Mouse (Mus musculus) spleen, postnatal 36 days (tissue): ENCODE results near the gene Ppm1l.
A peak's percentile ranks its signal among the peaks of the same experiment; 100 is the strongest.

Experiments
- DNase-seq, 2 experiments: peaks; one replicate each; pipeline ENCODE4 v3.0.0; 2022; ENCODE audit warnings: low spot score in 2 of 2, mixed read lengths in 1 of 2

The Ppm1l gene

DNA sequence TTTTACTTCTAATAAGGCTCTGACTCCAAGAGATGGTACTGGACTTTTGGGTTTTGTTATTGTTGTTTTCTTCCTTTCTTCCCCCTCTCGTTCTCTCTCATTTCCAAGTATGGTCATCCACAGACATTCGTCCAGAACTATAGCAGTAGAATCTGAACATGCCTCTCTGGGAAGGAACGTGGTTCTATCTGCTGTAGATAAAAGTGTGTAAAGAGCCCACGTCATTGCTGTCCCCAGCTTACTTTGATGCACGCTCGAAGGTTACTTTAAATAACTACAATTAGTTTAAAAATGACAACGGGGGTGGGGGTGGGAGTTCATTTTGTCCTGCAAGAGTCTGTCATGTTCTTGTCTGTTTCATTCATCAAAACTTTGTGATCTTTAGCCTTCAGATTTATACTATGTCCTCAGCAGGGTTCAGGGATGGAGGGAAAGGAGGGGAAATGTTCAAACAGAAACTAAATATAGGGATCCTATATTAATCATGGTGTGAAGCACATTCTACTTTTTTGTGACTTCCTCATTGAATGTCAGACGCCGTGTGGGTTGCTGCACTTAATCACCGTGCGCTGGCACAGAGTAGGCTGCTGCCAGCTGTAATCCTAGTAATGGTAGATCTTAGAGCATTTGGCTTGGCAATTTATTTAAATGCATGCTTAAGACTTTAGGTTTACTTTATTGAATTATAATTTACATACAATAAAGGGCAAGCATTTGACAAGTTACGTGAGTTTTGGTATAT lies 122.3 kb downstream of the Ppm1l start:
- no peak for DNase-seq

DNA sequence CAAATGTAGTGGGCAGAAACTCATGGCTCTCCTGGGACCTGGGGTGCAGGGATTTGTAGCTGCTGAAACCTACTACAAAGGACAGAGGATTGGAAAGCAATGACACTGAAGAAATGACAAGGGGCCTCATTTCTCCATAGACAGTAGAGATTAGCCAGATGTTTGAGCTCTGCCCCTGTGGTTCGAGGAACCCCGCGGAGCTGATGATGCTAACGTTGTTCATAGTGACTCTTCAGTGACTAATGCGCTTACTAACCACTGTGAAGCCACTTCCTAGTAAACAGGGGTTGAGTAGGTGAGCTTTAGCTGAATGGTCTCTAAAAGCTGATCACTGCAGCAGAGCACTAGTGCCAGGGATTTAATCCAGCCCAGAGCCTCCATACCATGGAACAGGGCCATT lies 124.1 kb downstream of the Ppm1l start:
- DNase-seq = no peak

DNA sequence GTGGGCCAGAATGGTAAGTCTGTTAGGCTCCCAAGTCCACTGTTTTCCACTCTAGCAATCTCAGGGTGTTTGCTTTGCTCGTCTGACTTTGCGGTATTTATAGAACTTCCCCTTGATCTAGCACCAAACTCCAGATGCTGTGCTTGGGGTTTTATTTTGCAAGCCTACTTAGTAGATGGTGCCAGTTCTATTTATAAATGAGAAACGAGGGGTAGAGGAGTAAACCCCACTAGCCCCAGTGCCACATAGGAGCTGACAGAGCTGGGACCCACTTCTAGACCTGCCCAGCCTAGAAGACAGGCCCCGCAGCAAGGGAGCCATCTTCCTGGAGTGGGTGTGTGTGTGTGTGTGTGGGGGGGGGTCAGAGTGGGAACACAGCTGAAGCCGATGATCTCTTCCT lies 130.3 kb downstream of the Ppm1l start:
- DNase-seq = no peak

DNA sequence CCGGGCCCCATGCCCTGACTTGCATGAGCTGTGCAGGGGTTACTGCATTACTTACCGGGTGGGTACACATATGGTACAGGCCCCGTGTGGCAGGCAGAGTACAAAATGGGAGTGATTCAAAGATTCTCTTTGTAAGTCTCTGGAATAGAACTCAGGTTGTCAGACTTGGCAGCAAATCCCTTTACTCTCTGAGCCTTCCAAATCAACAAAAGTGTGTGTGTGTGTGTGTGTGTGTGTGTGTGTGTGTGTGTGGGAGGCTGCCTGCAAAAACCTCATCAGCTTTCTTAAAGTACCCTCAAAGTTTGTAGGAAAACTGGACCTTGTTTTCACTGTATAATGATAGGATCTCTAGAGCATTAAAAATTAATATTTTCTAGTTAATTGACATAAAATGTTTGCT lies 132.4 kb downstream of the Ppm1l start:
- DNase-seq = no peak

GRCm38 (mm10) chr3:69454330-69454729 lies 137.7 kb downstream of the Ppm1l start:
- DNase-seq = no peak

DNA sequence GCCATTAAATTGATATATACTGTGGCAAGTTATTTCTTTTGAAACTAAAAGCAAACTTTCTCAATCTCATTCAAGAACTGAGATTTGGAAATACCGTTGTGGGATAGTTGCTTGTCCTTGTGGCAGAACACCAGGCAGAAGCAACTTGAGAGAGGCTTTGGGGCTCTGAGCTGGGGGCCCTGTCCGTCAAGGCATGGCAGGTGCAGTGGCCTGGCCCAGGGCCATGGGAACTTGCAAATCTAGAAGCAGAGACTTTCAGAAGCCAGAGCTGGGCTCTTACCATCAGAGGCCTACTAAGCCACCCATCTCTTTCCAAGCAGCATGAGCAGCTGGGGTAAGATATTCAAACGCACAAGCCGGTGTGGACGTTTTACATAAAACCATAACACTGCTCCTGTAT lies 139.4 kb downstream of the Ppm1l start:
- DNase-seq = no peak

GRCm38 (mm10) chr3:69458756-69459155 lies 142.1 kb downstream of the Ppm1l start:
- no peak for DNase-seq

DNA sequence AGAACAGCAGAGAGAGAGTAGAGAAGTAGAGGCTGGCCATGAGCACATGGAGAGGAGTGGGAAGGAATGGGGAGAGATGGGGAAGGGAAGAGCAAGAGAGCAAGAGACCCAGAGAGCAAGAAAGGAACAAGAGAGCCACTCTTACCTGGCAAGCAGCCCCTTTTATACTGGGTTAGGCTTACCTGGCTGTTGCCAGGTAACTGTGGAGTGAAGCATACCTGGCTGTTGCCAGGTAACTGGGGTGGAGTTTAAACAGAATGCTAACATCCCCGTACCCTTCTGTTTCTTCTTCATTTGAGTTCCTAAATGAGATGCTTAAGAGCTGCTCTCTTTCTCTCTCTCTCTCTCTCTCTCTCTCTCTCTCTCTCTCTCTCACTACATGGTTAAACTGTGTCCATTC lies 145.3 kb downstream of the Ppm1l start:
- DNase-seq = no peak

GRCm38 (mm10) chr3:69465751-69466150 lies 149.1 kb downstream of the Ppm1l start:
- no peak for DNase-seq

GRCm38 (mm10) chr3:69468280-69469008 lies 151.8 kb downstream of the Ppm1l start:
- DNase-seq = no peak

DNA sequence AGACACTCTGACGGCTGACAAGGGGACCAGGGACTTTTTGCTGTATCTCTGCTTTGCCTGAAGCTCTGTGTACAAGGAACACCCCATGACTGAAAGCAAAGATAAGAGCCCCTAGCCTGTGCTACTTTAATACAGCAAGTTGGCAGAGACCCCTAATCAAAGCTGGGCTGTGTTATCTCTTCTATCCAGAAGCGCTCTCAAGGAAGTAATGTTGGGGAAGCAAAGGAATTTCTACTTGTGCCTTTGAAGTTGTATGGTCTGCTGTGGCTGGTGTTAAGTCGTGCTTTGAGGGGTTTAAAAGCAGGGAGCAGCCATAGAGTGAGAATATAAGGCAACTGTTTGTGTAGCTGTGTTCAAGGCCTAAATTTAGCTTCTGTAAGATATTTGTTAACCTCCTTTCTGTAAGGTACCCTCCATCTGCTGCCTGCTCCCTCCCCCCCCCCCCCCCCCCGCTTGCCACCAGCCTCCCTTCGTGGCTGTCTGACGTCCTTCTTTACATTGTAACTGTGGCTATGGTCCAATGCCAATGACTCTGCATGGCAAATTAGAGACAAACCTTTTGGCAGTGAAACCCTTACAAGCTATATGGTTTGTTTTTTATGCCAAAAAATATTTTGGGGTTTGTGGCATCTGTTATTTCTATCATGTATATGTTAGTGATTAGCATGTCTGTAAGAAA lies 152.9 kb downstream of the Ppm1l start:
- DNase-seq = no peak

GRCm38 (mm10) chr3:69470142-69470796 lies 153.6 kb downstream of the Ppm1l start:
- DNase-seq = no peak

DNA sequence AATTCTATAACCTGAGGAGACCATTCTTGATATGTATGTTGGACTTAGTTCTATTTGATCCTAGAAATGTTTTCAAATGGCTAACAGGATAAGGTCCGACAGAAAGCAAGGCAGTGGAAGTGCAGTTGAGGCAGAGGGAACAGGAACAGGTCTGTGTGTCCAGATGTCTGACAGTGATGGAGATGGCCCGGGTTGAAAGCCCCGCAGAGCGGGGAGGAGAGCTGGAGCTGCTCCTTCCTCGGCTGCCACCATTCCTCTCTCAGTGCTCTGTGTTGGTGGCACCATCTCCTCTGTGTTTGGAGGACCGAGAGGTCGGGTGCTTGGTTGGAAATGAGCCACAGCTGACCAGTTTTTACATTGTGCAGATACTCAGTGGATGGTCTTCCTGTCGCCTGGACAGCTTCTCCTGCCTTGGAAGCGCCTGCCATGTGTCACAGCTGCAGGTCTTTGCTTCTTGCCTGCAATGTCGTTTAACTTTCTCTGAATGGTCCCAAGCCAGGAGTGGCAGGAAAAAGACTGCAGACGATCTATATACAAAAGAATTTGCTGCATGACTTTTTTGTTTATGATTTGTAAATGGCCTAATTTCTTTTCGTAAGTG lies 159.3 kb downstream of the Ppm1l start:
- DNase-seq = no peak

- no peak for DNase-seq
These were observed 163.3 kb downstream of the Ppm1l start for GRCm38 (mm10) chr3:69479937-69480336.

- DNase-seq = peak; percentile 38 to 40
These were observed 165.2 kb downstream of the Ppm1l start for GRCm38 (mm10) chr3:69481835-69482234.

DNA sequence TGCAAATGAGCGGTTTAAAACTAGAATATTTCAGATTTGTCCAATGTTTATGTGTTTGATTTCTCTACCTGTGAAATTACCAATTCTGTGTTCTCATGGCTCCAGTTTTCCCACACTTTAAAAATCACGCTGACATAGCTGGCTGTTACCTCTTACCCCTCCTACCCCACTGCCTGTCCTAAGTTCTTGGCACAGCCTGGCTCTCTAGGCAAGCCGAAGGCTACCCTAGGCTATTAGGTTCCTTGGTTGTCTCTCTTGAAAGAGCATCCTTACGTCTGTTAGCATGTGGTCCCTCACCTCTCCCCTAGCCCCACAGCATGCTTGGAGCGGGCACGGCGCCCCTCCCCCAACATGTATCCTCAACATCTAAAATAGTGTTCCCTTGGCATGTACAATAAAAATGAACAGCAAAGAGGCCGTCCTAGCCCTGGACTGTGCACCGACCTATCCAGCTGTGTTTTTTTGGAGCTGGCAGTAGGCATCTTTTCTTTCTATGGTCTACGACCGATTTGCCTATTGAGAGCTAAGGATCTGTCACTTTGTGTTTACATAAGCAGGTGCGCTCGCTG lies 167.4 kb downstream of the Ppm1l start:
- DNase-seq = no peak

GRCm38 (mm10) chr3:69484582-69484981 lies 167.9 kb downstream of the Ppm1l start:
- DNase-seq = no peak

- no peak for DNase-seq
These were observed 168.7 kb downstream of the Ppm1l start for GRCm38 (mm10) chr3:69485347-69485746.

DNA sequence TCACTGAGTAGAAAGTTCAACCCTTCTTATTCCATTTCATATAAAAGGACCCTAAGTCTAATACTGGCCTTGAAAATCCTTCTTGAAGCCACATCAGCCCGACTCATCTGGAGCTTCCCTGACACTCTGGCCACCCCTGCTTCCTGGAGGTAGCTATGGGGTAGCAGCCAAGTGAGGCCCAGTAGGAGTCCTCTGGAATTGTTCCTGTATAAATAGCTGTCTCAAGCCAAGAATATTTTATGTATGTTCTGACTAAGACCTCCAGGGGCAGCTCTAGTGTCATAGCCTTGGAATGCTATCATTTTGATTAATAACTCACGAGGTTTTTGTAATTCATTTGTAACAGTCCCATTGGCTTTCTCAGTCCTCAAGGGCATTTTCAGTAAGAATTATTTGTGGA lies 169.1 kb downstream of the Ppm1l start:
- DNase-seq = no peak

DNA sequence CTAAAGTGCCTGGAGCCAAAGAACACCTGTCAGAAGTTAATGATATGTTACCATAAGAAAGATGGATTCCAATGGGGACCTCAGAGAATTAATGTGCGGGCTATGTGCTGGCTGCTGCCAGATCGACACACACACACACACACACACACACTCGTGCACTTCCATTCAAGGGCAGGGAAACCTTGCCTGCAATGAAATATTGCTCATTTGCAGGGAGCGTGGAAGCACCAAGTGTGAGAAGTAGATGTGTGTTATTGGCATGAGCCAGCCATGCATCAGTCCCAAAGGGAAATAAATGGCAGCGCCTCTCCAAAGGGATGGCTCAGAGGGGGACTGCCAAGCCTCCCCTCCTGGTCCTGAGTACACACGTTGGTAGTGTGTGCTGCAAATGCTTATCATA lies 170.8 kb downstream of the Ppm1l start:
- no peak for DNase-seq

DNA sequence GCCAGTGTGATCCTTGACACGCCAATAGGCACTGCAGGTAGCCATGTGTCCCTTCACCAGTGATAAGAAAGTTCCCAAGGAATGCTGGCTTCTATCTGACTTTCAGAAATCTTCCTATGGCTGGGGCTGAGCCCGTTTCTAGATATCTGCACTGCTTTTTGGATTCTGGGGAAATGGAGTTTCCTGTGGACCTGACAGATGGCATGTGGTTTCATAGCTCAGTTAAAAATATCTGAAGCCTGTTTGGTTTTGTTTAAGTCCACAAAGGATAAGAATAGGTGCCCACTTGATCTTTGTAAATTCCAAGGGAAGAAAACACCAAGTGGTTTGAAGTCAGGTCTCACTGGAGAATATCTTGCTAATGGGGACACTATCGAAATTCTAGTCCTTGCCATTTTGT lies 173.0 kb downstream of the Ppm1l start:
- DNase-seq = no peak
